Mouse (Mus musculus): ENCODE data around the gene Cdca4.

DNA sequence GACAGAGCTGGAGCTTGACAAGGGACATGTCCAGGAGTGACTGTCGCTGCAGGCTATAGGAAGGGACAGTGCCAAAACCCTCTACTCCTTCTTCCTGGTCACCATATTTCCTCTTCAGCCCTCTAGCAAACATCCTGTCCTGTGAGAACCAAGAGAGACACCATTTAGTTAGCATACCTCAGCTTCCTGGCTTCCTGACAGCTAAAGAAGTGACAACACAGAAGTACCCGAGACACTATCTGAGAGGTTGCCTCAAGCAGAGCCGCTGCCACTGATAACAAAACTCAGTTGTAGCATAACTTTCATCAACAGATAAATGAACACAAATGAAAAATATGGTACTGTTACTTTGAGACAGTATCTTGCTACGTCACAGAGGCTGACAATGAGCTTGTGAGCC lies 7.2 kb downstream of the Cdca4 start:
- TF ChIP-seq CTCF (IDR thresholded peaks at IDR 0.05; ENCODE audit: low read depth) (no peak), EP300 (IDR thresholded peaks at IDR 0.05; ENCODE audit: low read depth) (no peak)

All from liver, postnatal 0 days (tissue).